Mouse (Mus musculus) erythroblast, embryonic 14.5 days (primary cell): Measurements from ENCODE around the gene Mcu.

Experiments
- GATA1 ChIP-seq: IDR thresholded peaks from 2 replicates; pipeline ENCODE4 v1.6.1; 2012; ENCODE audit warnings: low read length, inconsistent platforms, mixed read lengths
- TAL1 ChIP-seq: IDR thresholded peaks from 3 replicates; pipeline ENCODE4 v1.6.1; 2012; ENCODE audit warnings: low read length, inconsistent platforms, mixed read lengths

- TF ChIP-seq TAL1 (no peak), GATA1 (no peak)
Observed at GRCm38 (mm10) chr10:59586821-59587220, 29.7 kb downstream of the Mcu start.
